Mouse (Mus musculus) liver, adult 2 months (tissue): ENCODE results near the gene Myh10.

Experiments
- CTCF ChIP-seq: fragments of 200-500 bp; IDR thresholded peaks from 2 replicates; pipeline ENCODE4 v1.5.1; 2011; ENCODE audit warnings: low read depth, low read length, control low read depth
- POLR2A ChIP-seq: fragments of 200-500 bp; IDR thresholded peaks from 2 replicates; pipeline ENCODE4 v1.6.1; 2011; ENCODE audit warnings: low read length, control low read depth; ENCODE audit not compliant: insufficient read depth; ENCODE audit errors: extremely low read depth

DNA sequence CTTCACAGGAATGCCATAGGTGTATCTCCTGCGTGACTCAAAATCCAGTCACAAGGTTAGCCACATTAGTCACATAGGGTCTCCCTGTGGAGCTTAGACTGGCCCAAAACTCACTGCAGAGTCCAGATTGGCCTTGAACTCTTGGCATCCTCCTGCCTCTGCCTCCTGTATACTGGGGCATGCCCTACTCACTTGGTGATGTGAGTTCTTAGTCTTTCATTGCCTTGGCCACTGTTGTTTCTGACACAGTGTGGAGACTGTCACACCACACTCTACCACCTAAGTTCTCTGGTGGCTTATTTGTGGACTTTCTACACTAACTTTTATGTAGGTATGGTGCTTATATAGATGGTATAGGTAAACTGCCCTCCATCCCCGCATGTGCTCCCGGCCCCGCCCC, 24.8 kb downstream of the Myh10 start:
- TF ChIP-seq CTCF (no peak), POLR2A (no peak)
